Mouse (Mus musculus) hindbrain, postnatal 0 days (tissue): ENCODE data around the gene Tmcc2. TPM values are rescaled to one million over a fixed set of nuclear protein-coding genes. Genes with fewer than 3 reads are reported as not detected.

Source experiments
- ATAC-seq: fragments of 200-750 bp; cut with Nextera tagmentation; 2 replicates; pipeline ENCODE4 v1.8.0; 2017; ENCODE audit warnings: mild to moderate bottlenecking, moderate TSS enrichment, moderate library complexity
- DNase-seq: peaks from one replicate; pipeline ENCODE4 v3.0.0-alpha.2; 2015; ENCODE audit warnings: low spot score
- H3K27ac ChIP-seq: fragments of 300-500 bp; sonication (generic); 2 replicates; pipeline ENCODE4 v1.5.1; 2014; ENCODE audit warnings: mild to moderate bottlenecking
- H3K27me3 ChIP-seq: fragments of 300-500 bp; sonication (generic); 2 replicates; pipeline ENCODE4 v1.6.1; 2014; ENCODE audit warnings: low read length, mixed read lengths; ENCODE audit not compliant: insufficient read depth
- H3K36me3 ChIP-seq: fragments of 300-500 bp; sonication (generic); 2 replicates; pipeline ENCODE4 v1.6.1; 2014; ENCODE audit warnings: low read length, mixed read lengths; ENCODE audit not compliant: insufficient read depth
- H3K4me1 ChIP-seq: fragments of 300-500 bp; sonication (generic); 2 replicates; pipeline ENCODE4 v1.6.1; 2014; ENCODE audit warnings: antibody characterized with exemption, low read length, mixed read lengths; ENCODE audit not compliant: insufficient read depth
- H3K4me2 ChIP-seq: fragments of 300-500 bp; sonication (generic); 2 replicates; pipeline ENCODE4 v1.6.1; 2014; ENCODE audit warnings: low read depth, mild to moderate bottlenecking, low read length, moderate library complexity, mixed read lengths
- H3K4me3 ChIP-seq: fragments of 300-500 bp; sonication (generic); 2 replicates; pipeline ENCODE4 v1.5.1; 2014; ENCODE audit warnings: low read length
- H3K9ac ChIP-seq: fragments of 300-500 bp; sonication (generic); replicated peaks from 2 replicates; pipeline ENCODE4 v1.6.1; 2014; ENCODE audit warnings: mild to moderate bottlenecking, low read length, moderate library complexity, mixed read lengths
- H3K9me3 ChIP-seq: fragments of 300-500 bp; sonication (generic); 2 replicates; pipeline ENCODE4 v1.6.1; 2016; ENCODE audit warnings: low read length, mixed read lengths
- CTCF ChIP-seq: IDR thresholded peaks from 2 replicates; pipeline ENCODE4 v1.5.1; 2016; ENCODE audit warnings: antibody characterized with exemption, control low read depth, low read depth
- WGBS: fragments of 180-500 bp; shearing (Covaris S2); extraction: QIAGEN DNeasy Blood & Tissue Kit; methylation state at CpG from one replicate; pipeline ENCODE4 v1.1.7; 2014; 5-methylcytosine and 5-hydroxymethylcytosine counted together
- polyA plus RNA-seq: library from polyadenylated mRNA; unstranded; fragments of >200 nt; fragmentation: Nextera tagmentation; extraction: Ambion mirVana; gene quantifications from 2 replicates; pipeline ENCODE4 v1.2.1, GENCODE M21; 2015
- total RNA-seq: library from RNA; depleted of rRNA; stranded (reverse); fragments of >200 nt; gene quantifications from 2 replicates; pipeline ENCODE4 v1.2.3, GENCODE M21; 2014

Tmcc2 gene
- total and polyA plus RNA-seq, 2 experiments from 2014 or later, result 33.5 to 138 TPM

GRCm38 (mm10) chr1:132365645-132366044, 25.4 kb downstream of the Tmcc2 start:
- Histone ChIP-seq H3K4me1 (peaks cover 11% of the 10 kb centered on the region; the same call in 1 of the 2 replicates), H3K4me3 (no peak overlapping the region), H3K9me3 (no peaks in the 10 kb centered on the region), H3K27ac (no peak overlapping the region), H3K36me3 (peaks cover 6% of the 10 kb centered on the region; the same call in 1 of the 2 replicates), H3K9ac (no peak overlapping the region), H3K27me3 (no peaks in the 10 kb centered on the region), H3K4me2 (no peak overlapping the region)
- WGBS, result 35% methylated on average over 4 of the region's 4 CpGs
- DNase-seq (no peak), ATAC-seq (no peak)
- TF ChIP-seq CTCF, result no peak

DNA sequence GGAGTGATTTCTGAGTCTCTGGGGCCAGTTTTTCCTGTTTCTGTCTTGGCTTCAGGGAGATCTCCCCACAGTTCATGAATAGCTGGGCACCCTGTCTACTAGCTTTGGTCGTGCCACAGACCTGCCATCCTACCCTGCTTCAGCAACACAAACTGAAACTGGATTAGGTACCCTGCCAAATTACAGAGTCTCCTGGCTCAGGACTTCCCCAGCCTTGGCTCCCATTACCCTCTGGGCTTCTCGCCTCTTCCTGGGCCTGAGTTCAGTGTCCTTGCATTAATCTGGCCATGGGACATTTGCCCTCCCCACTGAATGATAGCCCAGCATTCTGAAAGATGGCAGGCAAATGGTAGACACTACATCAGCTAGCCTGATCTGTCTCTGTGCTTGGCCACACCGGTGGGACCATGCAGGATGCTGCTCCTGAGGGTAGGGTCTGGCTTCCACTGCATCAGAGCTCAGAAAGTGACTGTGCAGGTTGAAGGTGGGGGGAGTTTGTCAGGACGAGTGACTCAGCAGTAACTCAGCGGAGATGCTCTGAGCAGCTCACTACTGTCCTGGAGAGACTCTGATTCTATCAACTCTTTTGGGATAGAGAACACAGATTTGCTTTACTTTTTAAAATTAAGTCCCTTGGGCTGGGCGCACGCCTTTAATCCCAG, 26.1 kb downstream of the Tmcc2 start:
- Histone ChIP-seq H3K4me1 (peaks cover 11% of the 10 kb centered on the region; the same call in 1 of the 2 replicates), H3K27ac (peak overlapping the region; percentile 26; the same call in 1 of the 2 replicates), H3K4me3 (no peak overlapping the region), H3K9ac (no peak overlapping the region), H3K9me3 (no peaks in the 10 kb centered on the region), H3K27me3 (no peaks in the 10 kb centered on the region), H3K4me2 (no peak overlapping the region), H3K36me3 (peaks cover 12% of the 10 kb centered on the region)
- 75% methylated on average over 7 of the region's 7 CpGs for WGBS
- TF ChIP-seq CTCF, result no peak
- peak; percentile 54 for DNase-seq
- peak; percentile 25; the same call in 1 of the 2 replicates for ATAC-seq

DNA sequence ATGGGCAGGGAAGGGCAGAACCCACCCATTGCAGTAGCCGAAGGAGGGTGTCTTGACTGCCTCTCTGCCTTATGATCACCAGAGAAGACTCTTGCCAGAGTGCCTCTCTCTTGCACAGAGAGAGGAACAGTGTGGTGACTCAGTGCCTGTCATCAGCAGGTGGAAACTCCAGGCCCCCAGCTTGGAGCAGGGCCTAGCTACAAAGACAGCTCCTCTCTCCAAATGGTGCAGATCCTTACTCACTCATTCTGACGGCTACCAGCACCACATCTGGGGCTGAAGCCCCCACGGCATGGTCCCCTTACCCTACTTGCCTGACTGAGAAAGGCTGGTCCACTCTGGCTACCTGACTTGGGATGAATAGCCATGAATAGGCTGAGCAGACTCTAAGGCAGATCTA, 26.7 kb downstream of the Tmcc2 start:
- ATAC-seq (no peak), DNase-seq (no peak)
- H3K4me2 ChIP-seq, result no peak overlapping the region
- 63% methylated on average over 3 of the region's 3 CpGs for WGBS
- H3K27ac ChIP-seq, result peak overlapping the region; percentile 26; the same call in 1 of the 2 replicates
- H3K4me3 ChIP-seq, result no peak overlapping the region
- peaks cover 11% of the 10 kb centered on the region; the same call in 1 of the 2 replicates for H3K4me1 ChIP-seq
- H3K27me3 ChIP-seq, result no peaks in the 10 kb centered on the region
- no peak for TF ChIP-seq CTCF
- peaks cover 19% of the 10 kb centered on the region for H3K36me3 ChIP-seq
- H3K9me3 ChIP-seq, result no peaks in the 10 kb centered on the region
- H3K9ac ChIP-seq, result no peak overlapping the region

DNA sequence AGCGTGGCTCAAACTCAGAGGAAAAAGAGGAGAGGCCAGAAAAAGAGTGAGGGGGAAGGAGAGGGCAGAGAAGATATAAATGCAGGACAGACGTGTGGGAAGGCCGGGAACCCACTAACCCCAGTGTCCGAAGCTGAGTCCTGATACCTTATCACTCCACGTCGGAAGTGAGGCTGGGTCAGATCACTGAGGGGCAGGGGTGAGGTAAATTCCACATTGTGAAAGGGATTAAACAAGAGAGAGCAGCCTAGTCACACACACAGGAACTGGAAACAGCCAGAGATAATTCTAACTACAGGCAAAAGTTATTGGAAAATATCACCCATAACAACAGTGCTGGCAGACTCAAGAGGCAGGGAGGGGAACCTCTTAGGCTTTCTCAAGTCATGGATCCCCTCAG, 29.1 kb downstream of the Tmcc2 start:
- Histone ChIP-seq H3K4me2 (no peak overlapping the region), H3K27me3 (no peaks in the 10 kb centered on the region), H3K36me3 (peaks cover 32% of the 10 kb centered on the region), H3K9me3 (no peaks in the 10 kb centered on the region), H3K4me1 (peaks cover 11% of the 10 kb centered on the region; the same call in 1 of the 2 replicates), H3K9ac (no peak overlapping the region), H3K27ac (no peak overlapping the region), H3K4me3 (no peak overlapping the region)
- 89% methylated on average over 6 of the region's 6 CpGs for WGBS
- DNase-seq (no peak), ATAC-seq (no peak)
- TF ChIP-seq CTCF, result no peak

DNA sequence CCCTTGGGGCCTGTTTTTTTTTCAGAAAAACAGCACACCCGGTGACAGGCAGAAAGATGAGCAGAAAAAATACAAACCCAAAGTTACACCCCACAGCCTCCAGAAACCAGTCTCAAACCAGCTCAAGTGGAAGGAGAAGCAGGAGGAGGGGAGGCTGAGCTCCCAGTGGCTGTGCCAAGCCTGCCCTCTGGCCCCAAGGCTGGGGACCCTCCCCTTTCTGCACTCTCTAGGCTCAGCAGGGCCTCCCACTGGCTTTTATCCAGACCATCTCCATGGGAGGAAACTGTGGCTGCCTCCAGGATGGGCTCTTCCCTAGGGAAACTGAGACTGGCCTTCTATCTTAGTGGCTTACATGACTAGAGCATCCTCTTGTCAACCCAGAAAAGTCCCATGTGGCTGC, 34.2 kb downstream of the Tmcc2 start:
- H3K36me3 ChIP-seq, result peaks cover 32% of the 10 kb centered on the region
- H3K4me2 ChIP-seq, result no peak overlapping the region
- TF ChIP-seq CTCF, result no peak
- no peaks in the 10 kb centered on the region for H3K9me3 ChIP-seq
- 75% methylated on average over 1 of the region's 1 CpGs for WGBS
- H3K27ac ChIP-seq, result no peak overlapping the region
- no peak overlapping the region for H3K9ac ChIP-seq
- no peak overlapping the region for H3K4me3 ChIP-seq
- ATAC-seq (no peak), DNase-seq (no peak)
- H3K27me3 ChIP-seq, result no peaks in the 10 kb centered on the region
- no peaks in the 10 kb centered on the region for H3K4me1 ChIP-seq

GRCm38 (mm10) chr1:132355841-132356242, 35.2 kb downstream of the Tmcc2 start:
- peak; percentile 67 for ATAC-seq
- no peaks in the 10 kb centered on the region for H3K27me3 ChIP-seq
- H3K36me3 ChIP-seq, result peaks cover 28% of the 10 kb centered on the region
- 0% methylated on average over 3 of the region's 3 CpGs for WGBS
- DNase-seq, result peak; percentile 94
- TF ChIP-seq CTCF, result peak; percentile 100
- H3K9ac ChIP-seq, result no peak overlapping the region
- no peaks in the 10 kb centered on the region for H3K4me1 ChIP-seq
- H3K27ac ChIP-seq, result no peak overlapping the region; the same call in 1 of the 2 replicates
- no peak overlapping the region for H3K4me3 ChIP-seq
- no peak overlapping the region for H3K4me2 ChIP-seq
- H3K9me3 ChIP-seq, result 0 out of 2 replicates have a peak, but pooled peaks cover 2% of the 10 kb centered on the region

GRCm38 (mm10) chr1:132355162-132355601, 35.9 kb downstream of the Tmcc2 start:
- Histone ChIP-seq H3K4me3 (no peak overlapping the region), H3K9me3 (0 out of 2 replicates have a peak, but pooled peaks cover 4% of the 10 kb centered on the region), H3K27me3 (no peaks in the 10 kb centered on the region), H3K9ac (no peak overlapping the region), H3K27ac (no peak overlapping the region; the same call in 1 of the 2 replicates), H3K36me3 (peaks cover 21% of the 10 kb centered on the region), H3K4me1 (no peaks in the 10 kb centered on the region), H3K4me2 (no peak overlapping the region)
- DNase-seq (no peak), ATAC-seq (no peak)
- WGBS, result 40% methylated on average over 6 of the region's 6 CpGs
- TF ChIP-seq CTCF, result no peak
